Mouse (Mus musculus) CH12.LX (cell line): ENCODE measurements around the gene 9330182L06Rik. TPM values are rescaled to one million over a fixed set of nuclear protein-coding genes. Genes with fewer than 3 reads are reported as not detected.

ENCODE experiments used
- DNase-seq: peaks from one replicate; pipeline ENCODE4 v3.0.0-alpha.2; 2013; ENCODE audit errors: extremely low read depth
- H3K27ac ChIP-seq: 2 replicates; pipeline ENCODE4 v1.5.1; 2012; ENCODE audit warnings: low read depth, mild to moderate bottlenecking, control low read depth, moderate library complexity; ENCODE audit not compliant: insufficient read depth
- H3K27me3 ChIP-seq: replicated peaks from 2 replicates; pipeline ENCODE3; 2012; ENCODE audit warnings: inconsistent platforms
- H3K36me3 ChIP-seq, 2 experiments: replicated peaks in 1 of 2; 2 replicates each; pipeline versions ENCODE3 to v1.6.1; 2012; ENCODE audit warnings: inconsistent platforms in 1 of 2, low read length in 1 of 2, mild to moderate bottlenecking in 1 of 2, mixed read lengths in 1 of 2, moderate library complexity in 1 of 2; ENCODE audit not compliant: control insufficient read depth in 1 of 2, insufficient read depth in 1 of 2
- H3K4me1 ChIP-seq, 2 experiments: 2 replicates each; pipeline ENCODE4 v1.6.1; 2012; ENCODE audit warnings: inconsistent platforms in 1 of 2, moderate library complexity in 1 of 2; ENCODE audit not compliant: insufficient read depth in 2 of 2, control insufficient read depth in 1 of 2
- H3K4me2 ChIP-seq: 2 replicates; pipeline ENCODE4 v1.6.1; 2012; ENCODE audit warnings: low read depth, mild to moderate bottlenecking, control low read depth; ENCODE audit not compliant: poor library complexity, insufficient read depth, severe bottlenecking
- H3K4me3 ChIP-seq, 3 experiments: fragments of 150-350 bp in 1 of 3; sonication (generic) in 1 of 3; replicated peaks in 1 of 3; 2 replicates each; pipeline versions ENCODE3 to v1.5.1; 2011 to 2012; ENCODE audit warnings: low read depth in 2 of 3, low read length in 2 of 3, mild to moderate bottlenecking in 2 of 3, moderate library complexity in 2 of 3, control low read depth in 1 of 3, improper control_type of control experiment in 1 of 3, inconsistent platforms in 1 of 3, mixed read lengths in 1 of 3; ENCODE audit not compliant: poor library complexity in 1 of 3
- H3K79me2 ChIP-seq: replicated peaks from 2 replicates; pipeline ENCODE4 v1.6.1; 2012; ENCODE audit warnings: mild to moderate bottlenecking, moderate library complexity; ENCODE audit not compliant: control insufficient read depth, poor library complexity, insufficient read depth, severe bottlenecking; ENCODE audit errors: extremely low read depth
- H3K9ac ChIP-seq: 2 replicates; pipeline ENCODE4 v1.6.1; 2012; ENCODE audit warnings: low read depth, mild to moderate bottlenecking, control low read depth, moderate library complexity; ENCODE audit not compliant: insufficient read depth
- H3K9me3 ChIP-seq: replicated peaks from 2 replicates; pipeline ENCODE3; 2012; ENCODE audit warnings: low read length, inconsistent platforms, mixed read lengths
- BHLHE40 ChIP-seq: IDR thresholded peaks from 2 replicates; pipeline ENCODE4 v1.6.1; 2011; ENCODE audit warnings: mild to moderate bottlenecking, low read depth, low read length, improper control_type of control experiment
- CHD2 ChIP-seq: IDR thresholded peaks from 2 replicates; pipeline ENCODE4 v1.6.1; 2011; ENCODE audit warnings: low read length, improper control_type of control experiment
- CTCF ChIP-seq, 2 experiments: IDR thresholded peaks in 1 of 2; conservative IDR thresholded peaks in 1 of 2; 2 replicates each; pipeline ENCODE4 v1.5.1; 2011 to 2012; ENCODE audit warnings: low read depth in 2 of 2, low read length in 2 of 2, improper control_type of control experiment in 1 of 2, inconsistent platforms in 1 of 2, mild to moderate bottlenecking in 1 of 2, moderate library complexity in 1 of 2
- E2F4 ChIP-seq: IDR thresholded peaks from 2 replicates; pipeline ENCODE4 v1.6.1; 2011; ENCODE audit warnings: low read depth, low read length, improper control_type of control experiment; ENCODE audit not compliant: insufficient replicate concordance
- EP300 ChIP-seq: IDR thresholded peaks from 2 replicates; pipeline ENCODE4 v1.6.1; 2011; ENCODE audit warnings: low read length, improper control_type of control experiment
- ETS1 ChIP-seq: conservative IDR thresholded peaks from 2 replicates; pipeline ENCODE4 v1.6.1; 2012; ENCODE audit warnings: low read depth, mild to moderate bottlenecking, inconsistent platforms, low read length, improper control_type of control experiment, moderate library complexity
- GABPA ChIP-seq: IDR thresholded peaks from 2 replicates; pipeline ENCODE4 v1.6.1; 2012; ENCODE audit warnings: low read depth, low read length, improper control_type of control experiment, inconsistent platforms; ENCODE audit not compliant: insufficient replicate concordance
- HCFC1 ChIP-seq: IDR thresholded peaks from 2 replicates; pipeline ENCODE4 v1.6.1; 2012; ENCODE audit warnings: low read depth, mild to moderate bottlenecking, inconsistent platforms, low read length, improper control_type of control experiment
- JUN ChIP-seq: IDR thresholded peaks from 2 replicates; pipeline ENCODE4 v1.6.1; 2011; ENCODE audit warnings: low read depth, mild to moderate bottlenecking, low read length, improper control_type of control experiment, moderate library complexity; ENCODE audit not compliant: insufficient read depth
- KAT2A ChIP-seq: IDR thresholded peaks from 2 replicates; pipeline ENCODE4 v1.6.1; 2012; ENCODE audit warnings: low read length, improper control_type of control experiment, inconsistent platforms; ENCODE audit not compliant: insufficient replicate concordance
- MAZ ChIP-seq: IDR thresholded peaks from 2 replicates; pipeline ENCODE4 v1.6.1; 2012; ENCODE audit warnings: low read depth, mild to moderate bottlenecking, inconsistent platforms, low read length, improper control_type of control experiment, moderate library complexity
- NELFE ChIP-seq: IDR thresholded peaks from 2 replicates; pipeline ENCODE4 v1.6.1; 2011; ENCODE audit warnings: low read depth, low read length, improper control_type of control experiment
- PAX5 ChIP-seq: IDR thresholded peaks from 2 replicates; pipeline ENCODE4 v1.6.1; 2012; ENCODE audit warnings: low read length, inconsistent platforms, mixed read lengths
- POLR2A ChIP-seq: IDR thresholded peaks from 2 replicates; pipeline ENCODE4 v1.6.1; 2011; ENCODE audit warnings: low read depth, mild to moderate bottlenecking, improper control_type of control experiment, low read length
- POLR2AphosphoS2 ChIP-seq: IDR thresholded peaks from 2 replicates; pipeline ENCODE4 v1.6.1; 2011; ENCODE audit warnings: low read depth, low read length, improper control_type of control experiment
- RCOR1 ChIP-seq: conservative IDR thresholded peaks from 2 replicates; pipeline ENCODE4 v1.6.1; 2012; ENCODE audit warnings: low read depth, mild to moderate bottlenecking, inconsistent platforms, low read length, improper control_type of control experiment
- SIN3A ChIP-seq: IDR thresholded peaks from 2 replicates; pipeline ENCODE4 v1.6.1; 2012; ENCODE audit warnings: low read length, improper control_type of control experiment, inconsistent platforms
- TBP ChIP-seq: conservative IDR thresholded peaks from 2 replicates; pipeline ENCODE4 v1.6.1; 2011; ENCODE audit warnings: low read depth, low read length, improper control_type of control experiment
- UBTF ChIP-seq: IDR thresholded peaks from 2 replicates; pipeline ENCODE4 v1.6.1; 2012; ENCODE audit warnings: low read depth, mild to moderate bottlenecking, inconsistent platforms, low read length, improper control_type of control experiment, moderate library complexity
- USF1 ChIP-seq: IDR thresholded peaks from 2 replicates; pipeline ENCODE4 v1.6.1; 2014; ENCODE audit warnings: low read depth, mild to moderate bottlenecking, inconsistent platforms, low read length, improper control_type of control experiment
- USF2 ChIP-seq: conservative IDR thresholded peaks from 2 replicates; pipeline ENCODE4 v1.6.1; 2011; ENCODE audit warnings: low read depth, low read length, improper control_type of control experiment
- ZC3H11A ChIP-seq: IDR thresholded peaks from 2 replicates; pipeline ENCODE4 v1.6.1; 2012; ENCODE audit warnings: low read depth, mild to moderate bottlenecking, inconsistent platforms, low read length, improper control_type of control experiment
- ZKSCAN1 ChIP-seq: IDR thresholded peaks from 2 replicates; pipeline ENCODE4 v1.6.1; 2012; ENCODE audit warnings: low read depth, inconsistent platforms, low read length, improper control_type of control experiment, borderline replicate concordance
- ZMIZ1 ChIP-seq: IDR thresholded peaks from 2 replicates; pipeline ENCODE4 v1.6.1; 2012; ENCODE audit warnings: low read depth, mild to moderate bottlenecking, inconsistent platforms, low read length, improper control_type of control experiment
- ZNF384 ChIP-seq: IDR thresholded peaks from 2 replicates; pipeline ENCODE4 v1.6.1; 2012; ENCODE audit warnings: low read depth, low read length, improper control_type of control experiment, inconsistent platforms
- dilution Hi-C: fragments of 300-500 bp; cut with MboI; formaldehyde crosslinking; loops from 2 replicates; pipeline ENCODE4 v1.14.3; 2020; ENCODE audit warnings: low sequenced_read_pairs; ENCODE audit not compliant: extremely low pct_unique_long_range_greater_than_20kb, extremely low pct_ligation_motif_present
- in situ Hi-C: fragments of 300-500 bp; cut with MboI; formaldehyde crosslinking; loops from 3 replicates; pipeline ENCODE4 v1.14.3; 2019; ENCODE audit warnings: low sequenced_read_pairs, low pct_ligation_motif_present, low pct_unique_long_range_greater_than_20kb, mixed read lengths
- polyA plus RNA-seq: library from polyadenylated mRNA; unstranded; fragments of >175 nt; gene quantifications from 2 replicates; pipeline ENCODE4 v1.2.1, GENCODE M21; 2012; ENCODE audit warnings: low read depth; ENCODE audit not compliant: insufficient read length
- total RNA-seq, 2 experiments: library from RNA; depleted of rRNA; stranded (reverse); fragments of 300-350 nt in 1 of 2; fragments of >200 nt in 1 of 2; gene quantifications; 2 replicates each; pipeline ENCODE4 v1.2.3; 2012 to 2014

Gene 9330182L06Rik
- total and polyA plus RNA-seq, 3 experiments: not detected

- DNase-seq: no peak
- Histone ChIP-seq H3K4me3 (no peak overlapping the region), H3K79me2 (no peaks in the 10 kb centered on the region), H3K36me3 (no peaks in the 10 kb centered on the region), H3K4me1 (peaks cover 0 to 3% of the 10 kb centered on the region in 2 experiments; a peak in 1 of 4 replicates), H3K9me3 (no peaks in the 10 kb centered on the region), H3K9ac (no peak overlapping the region), H3K4me2 (no peak overlapping the region), H3K27ac (no peak overlapping the region), H3K27me3 (no peaks in the 10 kb centered on the region)
- dilution Hi-C loops (no loop called here), in situ Hi-C loops (no loop called here)
- TF ChIP-seq JUN (no peak), ZC3H11A (no peak), CHD2 (no peak), USF2 (no peak), POLR2AphosphoS2 (no peak), HCFC1 (no peak), UBTF (no peak), NELFE (no peak), SIN3A (no peak), ZKSCAN1 (no peak), E2F4 (no peak), EP300 (no peak), ZNF384 (no peak), MAZ (no peak), POLR2A (no peak)
- TF ChIP-seq, all 38 proteins: peak for 0
Observed at GRCm38 (mm10) chr5:9417098-9417497, 151.2 kb downstream of the 9330182L06Rik start.

DNA sequence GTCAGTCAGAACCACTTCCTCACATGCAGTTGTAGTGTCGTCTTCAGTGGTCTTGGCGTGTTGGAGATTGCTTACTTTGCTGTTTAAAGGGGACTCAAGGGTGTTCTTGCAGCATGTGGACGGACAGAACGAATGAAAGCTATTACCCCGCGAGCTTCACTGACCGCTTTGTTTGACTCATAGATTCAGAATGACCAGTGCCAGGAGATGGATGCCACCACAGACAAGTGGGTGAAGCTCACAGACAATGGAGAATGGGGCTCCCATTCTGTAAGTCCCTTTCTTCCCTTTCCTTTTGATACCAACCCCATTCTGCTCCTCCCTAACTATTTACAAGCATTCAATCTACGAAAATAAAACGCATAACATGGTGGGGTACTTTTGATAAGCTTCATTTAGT, 151.9 kb downstream of the 9330182L06Rik start:
- Histone ChIP-seq H3K79me2 (no peaks in the 10 kb centered on the region), H3K9me3 (no peaks in the 10 kb centered on the region), H3K36me3 (no peaks in the 10 kb centered on the region), H3K4me2 (peak overlapping the region; percentile 22; the same call in 1 of the 2 replicates), H3K9ac (no peak overlapping the region), H3K4me1 (peaks cover 0 to 3% of the 10 kb centered on the region in 2 experiments; a peak in 1 of 4 replicates), H3K27ac (no peak overlapping the region), H3K4me3 (no peak overlapping the region), H3K27me3 (no peaks in the 10 kb centered on the region)
- dilution Hi-C loops (no loop called here), in situ Hi-C loops (no loop called here)
- TF ChIP-seq RCOR1 (no peak), MAZ (no peak), ZMIZ1 (no peak), JUN (no peak), PAX5 (no peak), BHLHE40 (no peak), TBP (no peak), E2F4 (no peak), POLR2AphosphoS2 (no peak), CTCF (conservative IDR thresholded peaks at IDR 0.05 in 1 of 2, IDR thresholded peaks at IDR 0.05 in 1 of 2; ENCODE audit: low read depth in 2 of 2, low read length in 2 of 2) (no peak), GABPA (no peak), ETS1 (no peak), NELFE (no peak), KAT2A (no peak), USF1 (no peak), SIN3A (no peak), ZNF384 (no peak), USF2 (no peak)
- DNase-seq: no peak
